Mouse (Mus musculus) testis, adult 2 months (tissue): Measurements from ENCODE around the gene Rpl26.

ENCODE experiments used
- CTCF ChIP-seq: fragments of 200-500 bp; IDR thresholded peaks from 2 replicates; pipeline ENCODE4 v1.5.1; 2012; ENCODE audit warnings: low read depth, mild to moderate bottlenecking, inconsistent platforms, low read length, moderate library complexity; ENCODE audit not compliant: control insufficient read depth, insufficient read depth, insufficient replicate concordance
- POLR2A ChIP-seq: fragments of 200-500 bp; IDR thresholded peaks from 2 replicates; pipeline ENCODE4 v1.6.1; 2012; ENCODE audit warnings: low read depth, mild to moderate bottlenecking, inconsistent platforms, low read length, moderate library complexity; ENCODE audit not compliant: control insufficient read depth

- no peak for TF ChIP-seq POLR2A
- no peak for TF ChIP-seq CTCF
Observed at GRCm38 (mm10) chr11:68945245-68945644, 43.9 kb downstream of the Rpl26 start.
